Mouse (Mus musculus) adrenal gland (tissue): ENCODE results near the gene Whamm.

Experiments
- intact Hi-C: fragments of 180-260 bp; cut with DNase I; formaldehyde crosslinking; loops from one replicate; pipeline ENCODE4 v1.15.1; 2025

The Whamm gene

DNA sequence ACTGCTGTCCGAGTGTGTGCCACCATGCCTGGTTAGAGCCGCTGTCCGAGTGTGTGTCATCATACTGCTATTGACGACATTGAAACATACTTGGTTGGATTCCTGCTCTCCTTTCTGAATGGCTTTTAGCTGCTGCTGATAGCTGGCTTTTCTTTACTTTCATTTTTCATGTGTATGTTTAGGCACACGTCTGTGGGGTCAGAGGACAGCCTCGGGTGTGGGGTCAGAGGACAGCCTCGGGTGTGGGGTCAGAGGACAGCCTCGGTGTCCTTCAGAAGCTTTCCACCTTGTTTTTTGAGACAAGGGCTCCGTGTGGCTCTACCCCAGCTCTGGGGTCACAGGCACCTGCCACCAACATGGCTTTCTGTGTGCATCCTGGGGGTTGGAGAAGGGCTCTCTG, 21.6 kb downstream of the Whamm start:
- intact Hi-C loops = no loop called here

DNA sequence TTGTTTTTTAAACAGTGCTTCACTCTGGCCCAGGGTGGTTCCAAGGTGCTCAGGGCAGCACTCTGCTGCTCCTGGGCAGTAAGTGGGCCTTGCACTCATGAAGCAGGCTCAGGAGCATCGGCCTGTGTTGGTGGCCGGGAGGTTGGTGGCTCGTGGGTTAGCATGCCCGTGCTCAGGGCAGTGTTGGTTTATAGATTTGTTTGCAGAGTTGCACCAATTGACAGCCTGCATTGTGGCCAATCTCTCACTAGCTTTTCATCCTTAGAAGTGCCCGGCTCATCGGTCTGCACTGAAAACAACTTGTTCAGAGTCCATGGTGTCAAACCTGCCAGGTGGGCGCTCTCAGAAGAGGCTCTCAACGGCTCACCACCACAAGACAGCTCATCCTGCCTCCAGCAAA, 22.3 kb downstream of the Whamm start:
- intact Hi-C loops = no loop called here

DNA sequence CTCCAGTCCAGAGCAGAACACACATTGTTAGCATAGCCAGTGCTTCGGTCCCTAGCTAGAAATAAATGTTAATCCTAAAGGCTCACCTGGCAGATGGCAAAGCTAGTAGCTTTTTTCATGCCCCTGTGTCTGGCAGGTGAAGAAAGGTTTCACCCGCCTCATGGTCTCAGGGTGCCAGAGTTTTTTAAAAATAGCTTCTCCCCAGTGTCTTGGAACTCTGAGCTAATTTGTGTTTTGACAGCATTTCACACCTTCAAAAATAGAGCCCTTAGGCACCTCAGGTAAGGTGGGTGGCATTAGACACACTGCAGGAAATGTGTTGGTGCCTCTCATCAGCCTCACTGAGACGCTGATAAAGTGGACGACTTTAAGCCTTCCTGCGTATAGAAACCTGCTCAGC, 24.0 kb downstream of the Whamm start:
- intact Hi-C loops = no loop called here

- intact Hi-C loops = no loop called here
These were observed 25.0 kb downstream of the Whamm start for GRCm38 (mm10) chr7:81596086-81596485.

DNA sequence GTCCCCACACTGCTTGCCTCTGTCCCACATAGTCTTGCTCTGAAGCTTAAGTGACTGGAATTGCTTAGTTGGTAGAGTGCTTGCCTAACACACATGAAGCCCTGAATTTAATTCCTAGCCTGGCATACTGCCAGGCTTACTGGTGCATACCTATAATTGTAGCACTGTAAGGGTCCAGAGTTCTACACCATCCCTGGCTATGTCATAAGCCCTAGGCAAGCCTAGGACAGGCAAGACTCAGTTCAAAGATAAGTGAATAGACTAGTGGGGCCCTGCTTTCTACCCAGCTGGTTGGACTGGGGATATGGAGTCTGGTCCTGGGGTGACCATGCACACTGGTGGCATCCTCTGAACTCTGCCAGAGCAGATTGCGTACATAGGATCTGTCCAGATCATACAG, 26.6 kb downstream of the Whamm start:
- intact Hi-C loops = no loop called here

GRCm38 (mm10) chr7:81599379-81600280, 28.6 kb downstream of the Whamm start:
- intact Hi-C loops = loop anchor here (10.0 kb wide), 1 partner anchor 145 kb away; no protein-coding TSS in a partner anchor

DNA sequence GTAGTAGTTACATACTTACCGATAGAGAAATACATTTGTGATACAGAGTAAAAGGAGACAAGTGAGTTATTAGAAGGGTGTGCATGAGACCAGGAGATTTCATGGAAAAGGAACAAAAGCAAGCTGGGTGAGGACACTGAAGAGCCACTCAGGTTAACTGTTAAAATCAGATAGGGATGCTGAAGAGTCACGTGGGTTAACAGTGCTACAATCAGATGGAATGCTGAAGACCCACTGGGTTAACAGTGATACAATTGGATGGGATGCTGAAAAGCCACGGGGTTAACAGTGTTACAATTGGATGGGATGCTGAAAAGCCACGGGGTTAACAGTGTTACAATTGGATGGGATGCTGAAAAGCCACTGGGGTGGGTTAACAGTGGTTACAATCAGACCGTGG, 33.9 kb downstream of the Whamm start:
- intact Hi-C loops = loop anchor here (10.0 kb wide), 1 partner anchor 140 kb away; no protein-coding TSS in a partner anchor

- intact Hi-C loops = loop anchor here (10.0 kb wide), 1 partner anchor 139 kb away; no protein-coding TSS in a partner anchor
These were observed 34.4 kb downstream of the Whamm start for GRCm38 (mm10) chr7:81605489-81605888.

- intact Hi-C loops = loop anchor here (10.0 kb wide), 1 partner anchor 138 kb away; no protein-coding TSS in a partner anchor
These were observed 35.4 kb downstream of the Whamm start for GRCm38 (mm10) chr7:81606452-81606851.

- intact Hi-C loops = no loop called here
These were observed 39.1 kb downstream of the Whamm start for GRCm38 (mm10) chr7:81610125-81610524.

- intact Hi-C loops = no loop called here
These were observed 42.0 kb downstream of the Whamm start for GRCm38 (mm10) chr7:81612856-81613635.

DNA sequence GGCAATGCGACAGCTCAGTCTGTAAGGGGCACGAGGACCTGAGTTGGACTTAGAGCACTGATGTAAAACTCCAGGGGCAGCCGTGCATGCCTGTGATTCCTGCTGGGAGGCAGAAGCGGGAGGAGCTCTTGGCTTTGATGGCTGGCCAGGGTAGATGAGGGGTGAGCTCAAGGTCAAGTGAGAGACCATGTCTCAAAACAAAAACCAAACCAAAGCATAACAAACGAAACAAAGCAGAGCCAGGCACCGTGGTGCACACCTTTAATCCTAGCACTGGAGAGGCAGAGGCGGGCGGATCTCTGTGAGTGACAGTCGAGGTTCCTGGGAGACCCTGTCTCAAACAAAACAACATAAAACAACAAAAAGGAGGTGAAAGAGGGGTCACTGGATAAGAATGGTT, 44.0 kb downstream of the Whamm start:
- intact Hi-C loops = no loop called here

DNA sequence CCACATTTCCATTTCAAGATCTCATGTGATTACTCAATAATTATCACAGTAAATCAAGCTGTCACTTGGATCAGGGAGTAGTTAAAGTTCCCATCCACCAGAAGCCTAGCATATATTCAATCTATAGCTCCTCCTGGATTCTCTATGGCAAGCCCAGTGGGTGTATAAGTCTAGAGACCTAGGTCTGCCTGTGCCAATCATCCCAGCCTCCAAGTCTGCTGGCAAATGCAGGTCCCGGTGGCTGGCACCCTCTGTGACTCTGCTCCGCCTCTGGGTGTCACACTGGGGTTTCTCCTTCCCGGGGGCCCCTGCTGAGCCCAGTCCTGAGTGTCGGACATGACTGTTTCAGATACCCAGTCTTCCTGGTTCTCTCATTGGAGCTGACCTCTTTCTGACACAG, 51.7 kb downstream of the Whamm start:
- intact Hi-C loops = no loop called here

DNA sequence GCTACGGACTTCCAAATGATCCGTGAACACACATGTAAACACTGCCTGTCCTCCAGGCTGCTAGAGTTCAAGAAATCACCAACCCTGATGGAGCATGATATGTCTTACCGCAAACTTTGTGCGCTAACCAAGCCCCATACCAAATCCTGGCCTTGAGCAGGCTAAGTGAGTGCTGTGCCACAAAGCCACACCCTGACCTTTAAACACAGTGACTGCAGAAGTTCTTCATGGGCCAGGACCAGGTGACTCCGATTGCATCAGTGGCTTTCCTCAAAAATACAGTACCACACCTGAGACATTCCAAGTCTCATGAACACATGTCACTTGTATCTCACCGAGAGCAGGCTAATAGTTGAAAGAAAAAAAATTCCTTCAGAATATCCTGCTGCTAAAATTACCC, 52.7 kb downstream of the Whamm start:
- intact Hi-C loops = no loop called here

DNA sequence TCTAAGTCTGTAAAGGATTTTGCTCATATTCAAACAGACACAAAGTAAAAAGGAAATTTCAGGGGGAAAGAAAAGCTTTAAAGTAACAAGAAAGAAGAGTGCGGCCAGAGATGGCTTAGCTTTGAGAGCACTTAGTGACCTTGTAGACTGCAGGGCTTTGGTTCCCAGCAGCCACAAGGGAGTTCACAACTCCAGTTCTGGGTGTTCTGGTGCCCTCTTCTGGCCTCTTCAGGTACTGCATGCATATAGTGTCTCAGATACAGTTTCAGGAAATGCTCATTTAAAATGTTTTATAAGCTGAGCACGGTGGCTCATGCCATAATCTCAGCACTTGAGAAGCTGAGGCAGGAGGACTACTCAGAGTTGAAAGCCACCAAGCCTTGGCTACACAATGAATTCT, 55.4 kb downstream of the Whamm start:
- intact Hi-C loops = no loop called here

GRCm38 (mm10) chr7:81631261-81631660, 60.2 kb downstream of the Whamm start:
- intact Hi-C loops = no loop called here

DNA sequence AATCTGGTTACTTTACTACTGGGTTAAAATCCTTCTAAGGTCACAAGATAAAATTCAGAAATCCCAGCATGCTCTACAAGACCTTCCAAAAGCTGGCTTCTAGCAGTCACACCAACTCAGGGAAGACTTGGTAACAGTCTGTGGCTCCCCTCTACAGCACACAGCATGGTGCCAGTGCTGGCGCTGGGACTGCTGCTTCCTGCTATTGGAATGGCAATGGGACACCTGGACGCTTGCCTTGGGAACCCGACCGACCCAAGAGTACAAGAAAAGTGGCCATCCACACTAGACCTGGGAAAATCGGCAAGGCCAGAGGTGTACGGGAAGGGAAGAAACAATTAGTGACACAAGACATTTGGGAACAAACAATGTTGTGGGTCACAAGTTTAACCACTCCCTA, 61.5 kb downstream of the Whamm start:
- intact Hi-C loops = no loop called here

DNA sequence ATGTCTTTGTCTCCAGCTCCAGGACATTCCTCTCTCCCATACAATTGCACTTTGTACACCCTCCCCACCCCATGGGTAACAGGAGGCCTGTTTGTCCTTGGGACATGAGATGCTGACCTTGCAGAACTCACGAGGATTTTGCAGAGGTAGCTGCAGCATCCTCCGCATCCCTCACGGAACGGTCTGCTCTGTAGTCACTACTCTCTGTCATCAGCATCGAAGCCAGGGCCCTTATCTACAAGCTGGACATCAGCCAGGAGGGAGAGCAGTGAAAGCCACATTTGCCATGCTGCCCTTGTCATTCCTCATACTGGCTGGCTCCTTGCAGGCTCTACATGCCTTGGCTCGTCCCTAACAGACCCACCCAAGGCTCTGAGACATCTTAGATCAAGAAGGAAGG, 70.0 kb downstream of the Whamm start:
- intact Hi-C loops = no loop called here

DNA sequence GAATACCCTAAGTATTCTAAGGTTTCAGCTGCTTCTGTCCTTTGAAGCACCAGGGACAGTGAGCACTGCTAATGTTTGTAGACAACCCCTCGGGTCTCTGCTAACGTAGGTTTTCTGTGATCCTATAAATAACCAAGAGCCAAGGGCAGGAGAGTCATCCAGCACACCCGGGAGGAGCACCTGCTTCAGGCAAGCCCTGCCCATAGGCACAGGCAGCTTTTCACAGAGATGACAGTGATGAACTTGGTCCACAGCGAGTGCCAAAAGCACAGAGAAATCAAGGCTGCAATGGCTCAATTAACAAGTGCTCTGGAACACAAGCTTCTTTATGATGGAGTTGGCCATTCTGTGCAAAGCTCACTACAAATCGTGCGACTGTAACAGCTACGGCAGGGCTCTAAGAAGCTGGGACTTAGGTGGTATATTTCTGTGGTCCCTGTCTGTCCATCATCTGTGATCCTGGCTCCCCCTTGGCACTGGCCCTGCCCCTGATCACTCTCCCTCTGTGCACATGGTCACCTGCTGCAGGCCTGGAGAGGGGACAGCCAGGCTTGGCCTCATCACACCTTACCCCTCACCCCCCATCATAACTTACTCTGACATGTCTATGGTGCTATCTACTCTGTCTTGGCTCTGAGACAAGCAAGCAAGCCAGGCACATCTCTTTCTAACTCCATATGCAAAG, 73.6 kb downstream of the Whamm start:
- intact Hi-C loops = no loop called here
